In genomic region chr12:53012336-53012735, GRCm38 (mm10) we compare ENCODE assay signal across 24 mouse cellular contexts.
DNase-seq lines count a peak whose midpoint lies in the region; ATAC-seq and TF ChIP-seq lines count a peak whose summit lies in the region.
"Had no signal": no experiment of that assay in that cellular context is flagged by ENCODE, and none has a peak within 500 bp of the region (broad histone marks: within the 10 kb centered on the region; RNA-seq: fewer than 3 reads in every experiment).

No protein-coding gene starts in this region.

- H3K9ac ChIP-seq in forebrain, embryonic 14.5 days (ENCODE audit: low read length): no peak overlapping the region
- no peak overlapping the region for H3K9ac ChIP-seq in kidney, embryonic 16.5 days (replicated peaks; ENCODE audit: low read length)
- H3K9ac ChIP-seq: embryonic facial prominence, embryonic 15.5 days; limb, embryonic 12.5 days; liver, postnatal 0 days; midbrain, embryonic 15.5 days; stomach, embryonic 15.5 days had no signal

- H3K27ac ChIP-seq in forebrain, embryonic 10.5 days: peak overlapping the region; percentile 16; the same call in 1 of the 2 replicates
- no peak overlapping the region for H3K27ac ChIP-seq in forebrain, embryonic 14.5 days (ENCODE audit: low read depth, low read length)
- no peak overlapping the region for H3K27ac ChIP-seq in kidney, embryonic 16.5 days (ENCODE audit: low read length)
- H3K27ac ChIP-seq: embryonic facial prominence, embryonic 15.5 days; layer of hippocampus, adult 2 months; limb, embryonic 12.5 days; midbrain, embryonic 15.5 days; stomach, embryonic 15.5 days had no signal

- H3K27me3 ChIP-seq in forebrain, embryonic 10.5 days (ENCODE audit: poor library complexity, severe bottlenecking): no peaks in the 10 kb centered on the region
- no peaks in the 10 kb centered on the region for H3K27me3 ChIP-seq in forebrain, embryonic 14.5 days (replicated peaks; ENCODE audit: control insufficient read depth, insufficient read depth, low read length)
- no peaks in the 10 kb centered on the region for H3K27me3 ChIP-seq in kidney, embryonic 16.5 days (ENCODE audit: insufficient read depth, low read length)
- no peaks in the 10 kb centered on the region for H3K27me3 ChIP-seq in Patski
- H3K27me3 ChIP-seq: embryonic facial prominence, embryonic 15.5 days; limb, embryonic 12.5 days; midbrain, embryonic 15.5 days; stomach, embryonic 15.5 days had no signal

- H3K4me3 ChIP-seq in forebrain, embryonic 10.5 days: no peak overlapping the region
- H3K4me3 ChIP-seq in forebrain, embryonic 14.5 days (ENCODE audit: low read depth, low read length): no peak overlapping the region
- H3K4me3 ChIP-seq in kidney, embryonic 16.5 days (ENCODE audit: low read length): no peak overlapping the region
- H3K4me3 ChIP-seq: embryonic facial prominence, embryonic 15.5 days; layer of hippocampus, adult 2 months; limb, embryonic 12.5 days; midbrain, embryonic 15.5 days; stomach, embryonic 15.5 days had no signal

- CTCF ChIA-PET in Patski (lab: Charles Lee): no interaction called here

- WGBS in forebrain, embryonic 10.5 days: 17% methylated on average over 3 of the region's 3 CpGs
- WGBS in forebrain, embryonic 14.5 days: 4% methylated on average over 3 of the region's 3 CpGs
- WGBS in kidney, embryonic 16.5 days: 3% methylated on average over 3 of the region's 3 CpGs

- H3K36me3 ChIP-seq in forebrain, embryonic 10.5 days (replicated peaks): no peaks in the 10 kb centered on the region
- no peaks in the 10 kb centered on the region for H3K36me3 ChIP-seq in forebrain, embryonic 14.5 days (ENCODE audit: control insufficient read depth, insufficient read depth, low read length)
- H3K36me3 ChIP-seq in kidney, embryonic 16.5 days (ENCODE audit: insufficient read depth, low read length): no peaks in the 10 kb centered on the region
- H3K36me3 ChIP-seq: embryonic facial prominence, embryonic 15.5 days; limb, embryonic 12.5 days; midbrain, embryonic 15.5 days; stomach, embryonic 15.5 days had no signal

- no peak for ATAC-seq in forebrain, embryonic 14.5 days
- ATAC-seq in kidney, embryonic 16.5 days (ENCODE audit: low FRiP score, low TSS enrichment): peak; percentile 88
- peak; percentile 57 for ATAC-seq in Patski
- ATAC-seq: forebrain, embryonic 16.5 days; hindbrain, embryonic 16.5 days; intestine, embryonic 16.5 days; liver, postnatal 0 days; midbrain, embryonic 15.5 days had no signal

- in situ Hi-C loops in Patski (cut with MboI; ENCODE audit: low pct_unique_long_range_greater_than_20kb): no loop called here

- TF ChIP-seq CTCF in Patski (IDR thresholded peaks at IDR 0.05): no peak

- peaks cover 12% of the 10 kb centered on the region for H3K4me1 ChIP-seq in forebrain, embryonic 10.5 days
- H3K4me1 ChIP-seq in forebrain, embryonic 14.5 days (ENCODE audit: control insufficient read depth, insufficient read depth, low read length): no peaks in the 10 kb centered on the region
- peaks cover 9% of the 10 kb centered on the region for H3K4me1 ChIP-seq in kidney, embryonic 16.5 days (ENCODE audit: insufficient read depth, low read length)
- H3K4me1 ChIP-seq: embryonic facial prominence, embryonic 15.5 days; midbrain, embryonic 15.5 days; stomach, embryonic 15.5 days had no signal

- H3K9me3 ChIP-seq in forebrain, embryonic 10.5 days: no peaks in the 10 kb centered on the region
- H3K9me3 ChIP-seq in forebrain, embryonic 14.5 days (replicated peaks; ENCODE audit: control insufficient read depth, low read length): no peaks in the 10 kb centered on the region
- no peaks in the 10 kb centered on the region for H3K9me3 ChIP-seq in kidney, embryonic 16.5 days (ENCODE audit: low read length)
- H3K9me3 ChIP-seq: embryonic facial prominence, embryonic 15.5 days; limb, embryonic 12.5 days; midbrain, embryonic 15.5 days; stomach, embryonic 15.5 days had no signal

- no peak overlapping the region for H3K4me2 ChIP-seq in forebrain, embryonic 14.5 days (ENCODE audit: low read length)
- no peak overlapping the region for H3K4me2 ChIP-seq in kidney, embryonic 16.5 days (replicated peaks; ENCODE audit: low read depth, low read length)
- H3K4me2 ChIP-seq: embryonic facial prominence, embryonic 15.5 days; limb, embryonic 12.5 days; liver, embryonic 11.5 days; midbrain, embryonic 15.5 days; stomach, embryonic 15.5 days had no signal

- no peak for DNase-seq in forebrain, embryonic 10.5 days (ENCODE audit: extremely low spot score, low spot score)
- no peak for DNase-seq in forebrain, embryonic 14.5 days (ENCODE audit: low spot score)
- no peak for DNase-seq in kidney, postnatal 25 days
- DNase-seq in Patski (ENCODE audit: low read depth, low spot score): no peak
- peak; percentile 17 for DNase-seq in embryo, embryonic 9.5 days (ENCODE audit: extremely low spot score)
- DNase-seq in frontal cortex, postnatal 25 days (ENCODE audit: low spot score in 2 of 2): no peak
- no peak for DNase-seq in lung, postnatal 10 days
- DNase-seq: adrenal gland, postnatal 36 days; cerebellum, adult 11 months; cerebellum, adult 9-11 months; liver, postnatal 0 days; lung, postnatal 14 days; right cerebral cortex, adult 18-20 months; thymus, postnatal 25 days had no signal

- POLR2A ChIA-PET in Patski (lab: Charles Lee): no interaction called here
